Mouse (Mus musculus): ENCODE results near the gene Lrrc4. TPM values are rescaled to one million over a fixed set of nuclear protein-coding genes. Genes with fewer than 3 reads are reported as not detected.
A peak's percentile ranks its signal among the peaks of the same experiment; 100 is the strongest.

Lrrc4 gene
- polyA plus RNA-seq, 1 experiment from 2014 or later = 2.7 TPM

GRCm38 (mm10) chr6:28871725-28872420 is 40.3 kb upstream of the Lrrc4 start:
- H3K27ac ChIP-seq (ENCODE audit: low read depth, low read length) = no peak overlapping the region
- no peaks in the 10 kb centered on the region for H3K36me3 ChIP-seq (ENCODE audit: control insufficient read depth, insufficient read depth, low read length)
- 88% methylated on average over 5 of the region's 5 CpGs for WGBS
- DNase-seq (ENCODE audit: low spot score, missing footprints) (peak; percentile 69), ATAC-seq (ENCODE audit: low FRiP score) (no peak)
- H3K4me3 ChIP-seq (ENCODE audit: low read depth, low read length) = no peak overlapping the region
- no peak overlapping the region for H3K4me2 ChIP-seq
- no peaks in the 10 kb centered on the region for H3K9me3 ChIP-seq (ENCODE audit: control insufficient read depth, low read length)
- no peaks in the 10 kb centered on the region for H3K27me3 ChIP-seq (ENCODE audit: control insufficient read depth, insufficient read depth, low read length)
- no peak overlapping the region for H3K9ac ChIP-seq (ENCODE audit: low read length)
- no peaks in the 10 kb centered on the region; the same call in 1 of the 2 replicates for H3K4me1 ChIP-seq (ENCODE audit: control insufficient read depth, insufficient read depth, low read length)

GRCm38 (mm10) chr6:28867516-28868251 is 36.1 kb upstream of the Lrrc4 start:
- Histone ChIP-seq H3K27ac (ENCODE audit: low read depth, low read length) (no peak overlapping the region), H3K4me2 (no peak overlapping the region), H3K36me3 (ENCODE audit: control insufficient read depth, insufficient read depth, low read length) (no peaks in the 10 kb centered on the region), H3K4me3 (ENCODE audit: low read depth, low read length) (no peak overlapping the region), H3K27me3 (ENCODE audit: control insufficient read depth, insufficient read depth, low read length) (no peaks in the 10 kb centered on the region), H3K4me1 (ENCODE audit: control insufficient read depth, insufficient read depth, low read length) (no peaks in the 10 kb centered on the region), H3K9ac (ENCODE audit: low read length) (no peak overlapping the region), H3K9me3 (ENCODE audit: control insufficient read depth, low read length) (no peaks in the 10 kb centered on the region)
- DNase-seq (ENCODE audit: low spot score, missing footprints) (peak; percentile 19), ATAC-seq (ENCODE audit: low FRiP score) (no peak)
- WGBS = 87% methylated on average over 2 of the region's 2 CpGs

GRCm38 (mm10) chr6:28866206-28866605 is 34.7 kb upstream of the Lrrc4 start:
- Histone ChIP-seq H3K27me3 (ENCODE audit: control insufficient read depth, insufficient read depth, low read length) (no peaks in the 10 kb centered on the region), H3K4me3 (ENCODE audit: low read depth, low read length) (no peak overlapping the region), H3K27ac (ENCODE audit: low read depth, low read length) (no peak overlapping the region), H3K36me3 (ENCODE audit: control insufficient read depth, insufficient read depth, low read length) (no peaks in the 10 kb centered on the region), H3K4me1 (ENCODE audit: control insufficient read depth, insufficient read depth, low read length) (no peaks in the 10 kb centered on the region), H3K4me2 (no peak overlapping the region), H3K9ac (ENCODE audit: low read length) (no peak overlapping the region), H3K9me3 (ENCODE audit: control insufficient read depth, low read length) (no peaks in the 10 kb centered on the region)
- 95% methylated on average over 3 of the region's 3 CpGs for WGBS
- DNase-seq (ENCODE audit: low spot score, missing footprints) (no peak), ATAC-seq (ENCODE audit: low FRiP score) (no peak)

GRCm38 (mm10) chr6:28865112-28865511 is 33.6 kb upstream of the Lrrc4 start:
- Histone ChIP-seq H3K4me1 (ENCODE audit: control insufficient read depth, insufficient read depth, low read length) (no peaks in the 10 kb centered on the region), H3K4me3 (ENCODE audit: low read depth, low read length) (no peak overlapping the region), H3K27me3 (ENCODE audit: control insufficient read depth, insufficient read depth, low read length) (no peaks in the 10 kb centered on the region), H3K4me2 (no peak overlapping the region), H3K9me3 (ENCODE audit: control insufficient read depth, low read length) (no peaks in the 10 kb centered on the region), H3K36me3 (ENCODE audit: control insufficient read depth, insufficient read depth, low read length) (no peaks in the 10 kb centered on the region), H3K9ac (ENCODE audit: low read length) (no peak overlapping the region), H3K27ac (ENCODE audit: low read depth, low read length) (no peak overlapping the region)
- ATAC-seq (ENCODE audit: low FRiP score) (no peak), DNase-seq (ENCODE audit: low spot score, missing footprints) (peak; percentile 69)
- WGBS = 77% methylated on average over 10 of the region's 10 CpGs

GRCm38 (mm10) chr6:28864684-28865083 is 33.1 kb upstream of the Lrrc4 start:
- 70% methylated on average over 5 of the region's 5 CpGs for WGBS
- no peaks in the 10 kb centered on the region for H3K4me1 ChIP-seq (ENCODE audit: control insufficient read depth, insufficient read depth, low read length)
- no peaks in the 10 kb centered on the region for H3K27me3 ChIP-seq (ENCODE audit: control insufficient read depth, insufficient read depth, low read length)
- no peak overlapping the region for H3K4me2 ChIP-seq
- no peak overlapping the region; the same call in 1 of the 2 replicates for H3K27ac ChIP-seq (ENCODE audit: low read depth, low read length)
- H3K4me3 ChIP-seq (ENCODE audit: low read depth, low read length) = no peak overlapping the region
- no peak overlapping the region for H3K9ac ChIP-seq (ENCODE audit: low read length)
- no peaks in the 10 kb centered on the region for H3K36me3 ChIP-seq (ENCODE audit: control insufficient read depth, insufficient read depth, low read length)
- H3K9me3 ChIP-seq (ENCODE audit: control insufficient read depth, low read length) = no peaks in the 10 kb centered on the region
- no peak; the same call in 1 of the 2 replicates for ATAC-seq (ENCODE audit: low FRiP score)
- DNase-seq (ENCODE audit: low spot score, missing footprints) = peak; percentile 44

GRCm38 (mm10) chr6:28862304-28862703 is 30.8 kb upstream of the Lrrc4 start:
- no peak overlapping the region for H3K9ac ChIP-seq (ENCODE audit: low read length)
- H3K27me3 ChIP-seq (ENCODE audit: control insufficient read depth, insufficient read depth, low read length) = no peaks in the 10 kb centered on the region
- no peaks in the 10 kb centered on the region for H3K9me3 ChIP-seq (ENCODE audit: control insufficient read depth, low read length)
- no peak for ATAC-seq (ENCODE audit: low FRiP score)
- DNase-seq (ENCODE audit: low spot score, missing footprints) = no peak
- no peaks in the 10 kb centered on the region for H3K36me3 ChIP-seq (ENCODE audit: control insufficient read depth, insufficient read depth, low read length)
- no peak overlapping the region for H3K4me3 ChIP-seq (ENCODE audit: low read depth, low read length)
- 86% methylated on average over 8 of the region's 8 CpGs for WGBS
- H3K4me2 ChIP-seq = no peak overlapping the region
- no peaks in the 10 kb centered on the region for H3K4me1 ChIP-seq (ENCODE audit: control insufficient read depth, insufficient read depth, low read length)
- no peak overlapping the region for H3K27ac ChIP-seq (ENCODE audit: low read depth, low read length)

- H3K9me3 ChIP-seq (ENCODE audit: control insufficient read depth, low read length) = no peaks in the 10 kb centered on the region
- no peaks in the 10 kb centered on the region for H3K4me1 ChIP-seq (ENCODE audit: control insufficient read depth, insufficient read depth, low read length)
- no peak overlapping the region for H3K9ac ChIP-seq (ENCODE audit: low read length)
- H3K27ac ChIP-seq (ENCODE audit: low read depth, low read length) = no peak overlapping the region
- H3K36me3 ChIP-seq (ENCODE audit: control insufficient read depth, insufficient read depth, low read length) = no peaks in the 10 kb centered on the region
- no peak overlapping the region for H3K4me2 ChIP-seq
- no peaks in the 10 kb centered on the region for H3K27me3 ChIP-seq (ENCODE audit: control insufficient read depth, insufficient read depth, low read length)
- WGBS = 38% methylated on average over 2 of the region's 2 CpGs
- no peak overlapping the region for H3K4me3 ChIP-seq (ENCODE audit: low read depth, low read length)
- DNase-seq (ENCODE audit: low spot score, missing footprints) (peak; percentile 31), ATAC-seq (ENCODE audit: low FRiP score) (no peak)
These were observed 29.4 kb upstream of the Lrrc4 start for GRCm38 (mm10) chr6:28860922-28861321.

- Histone ChIP-seq H3K4me1 (ENCODE audit: control insufficient read depth, insufficient read depth, low read length) (no peaks in the 10 kb centered on the region), H3K9ac (ENCODE audit: low read length) (no peak overlapping the region), H3K27me3 (ENCODE audit: control insufficient read depth, insufficient read depth, low read length) (no peaks in the 10 kb centered on the region), H3K36me3 (ENCODE audit: control insufficient read depth, insufficient read depth, low read length) (no peaks in the 10 kb centered on the region), H3K4me3 (ENCODE audit: low read depth, low read length) (no peak overlapping the region), H3K27ac (ENCODE audit: low read depth, low read length) (no peak overlapping the region), H3K4me2 (no peak overlapping the region), H3K9me3 (ENCODE audit: control insufficient read depth, low read length) (no peaks in the 10 kb centered on the region)
- peak; percentile 69 for DNase-seq (ENCODE audit: low spot score, missing footprints)
- WGBS = 37% methylated on average over 2 of the region's 2 CpGs
- no peak for ATAC-seq (ENCODE audit: low FRiP score)
These were observed 28.9 kb upstream of the Lrrc4 start for GRCm38 (mm10) chr6:28860450-28860849.

GRCm38 (mm10) chr6:28859094-28859493 is 27.5 kb upstream of the Lrrc4 start:
- Histone ChIP-seq H3K4me1 (ENCODE audit: control insufficient read depth, insufficient read depth, low read length) (peaks cover 6% of the 10 kb centered on the region), H3K4me2 (no peak overlapping the region), H3K27ac (ENCODE audit: low read depth, low read length) (no peak overlapping the region), H3K4me3 (ENCODE audit: low read depth, low read length) (no peak overlapping the region), H3K27me3 (ENCODE audit: control insufficient read depth, insufficient read depth, low read length) (no peaks in the 10 kb centered on the region), H3K9ac (ENCODE audit: low read length) (no peak overlapping the region), H3K9me3 (ENCODE audit: control insufficient read depth, low read length) (no peaks in the 10 kb centered on the region), H3K36me3 (ENCODE audit: control insufficient read depth, insufficient read depth, low read length) (no peaks in the 10 kb centered on the region)
- DNase-seq (ENCODE audit: low spot score, missing footprints) (peak; percentile 53), ATAC-seq (ENCODE audit: low FRiP score) (no peak)
- WGBS = 94% methylated on average over 2 of the region's 2 CpGs

Data from midbrain, embryonic 11.5 days (tissue).